Mouse (Mus musculus) olfactory bulb, adult 2 months (tissue): Measurements from ENCODE around the gene Trim7.

Experiments used
- CTCF ChIP-seq: fragments of 200-500 bp; IDR thresholded peaks from 2 replicates; pipeline ENCODE4 v1.5.1; 2012; ENCODE audit warnings: low read depth, mild to moderate bottlenecking, low read length, moderate library complexity; ENCODE audit not compliant: insufficient read depth
- POLR2A ChIP-seq: fragments of 200-500 bp; IDR thresholded peaks from 2 replicates; pipeline ENCODE4 v1.6.1; 2012; ENCODE audit warnings: mild to moderate bottlenecking, low read depth, low read length, moderate library complexity; ENCODE audit not compliant: insufficient read depth

- TF ChIP-seq POLR2A (no peak), CTCF (peak; percentile 15; the same call in 1 of the 2 replicates)
Observed at GRCm38 (mm10) chr11:48837310-48838180, 11.6 kb downstream of the Trim7 start.
